Mouse (Mus musculus): Measurements from ENCODE around the gene Tmem274. TPM values are rescaled to one million over a fixed set of nuclear protein-coding genes. Genes with fewer than 3 reads are reported as not detected.
A peak's percentile ranks its signal among the peaks of the same experiment; 100 is the strongest.

Gene Tmem274
- total RNA-seq, 2 experiments from 2014 or later: not detected

DNA sequence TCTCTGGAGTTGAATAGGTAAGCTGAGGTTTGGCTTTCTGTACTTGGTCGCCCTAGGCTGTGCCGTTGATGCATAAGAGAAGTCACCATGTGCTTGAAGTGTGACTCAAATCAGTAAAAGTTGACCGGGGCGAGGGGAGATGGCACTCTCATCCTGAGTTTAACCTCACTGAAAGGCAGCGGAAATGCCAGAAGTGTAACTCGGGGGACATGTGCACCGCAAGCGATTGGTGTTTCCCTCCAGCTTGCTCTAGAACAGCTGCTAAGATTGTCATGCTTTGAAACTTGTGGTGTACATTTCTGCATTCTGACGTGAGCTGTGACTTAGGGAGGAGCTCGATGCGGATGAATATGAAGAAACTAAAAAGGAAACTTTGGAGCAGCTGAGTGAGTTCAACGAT lies 10.6 kb downstream of the Tmem274 start:
- no peak for TF ChIP-seq CTCF (IDR thresholded peaks at IDR 0.05)
- intact Hi-C loops (cut with DNase I): loop anchor here (2.0 to 5.0 kb wide), 2 partner anchors 35 to 55 kb away; partner anchors contain the start of gene Rbp7
- H3K27ac ChIP-seq: no peak overlapping the region
- H3K4me3 ChIP-seq: no peak overlapping the region
- no peak for DNase-seq

- TF ChIP-seq CTCF (IDR thresholded peaks at IDR 0.05): no peak
- Histone ChIP-seq H3K27ac (no peak overlapping the region), H3K4me3 (no peak overlapping the region)
- DNase-seq: no peak
- intact Hi-C loops (cut with DNase I): loop anchor here (5.0 kb wide), 1 partner anchor 37 kb away; the partner anchor contains the start of gene Rbp7
These were observed 12.4 kb downstream of the Tmem274 start for GRCm38 (mm10) chr4:149489415-149490240.

GRCm38 (mm10) chr4:149491151-149491550 lies 14.0 kb downstream of the Tmem274 start:
- no peak for DNase-seq
- H3K27ac ChIP-seq: no peak overlapping the region
- H3K4me3 ChIP-seq: no peak overlapping the region
- TF ChIP-seq CTCF (IDR thresholded peaks at IDR 0.05): peak; percentile 42; the same call in 1 of the 2 replicates
- intact Hi-C loops (cut with DNase I): no loop called here

DNA sequence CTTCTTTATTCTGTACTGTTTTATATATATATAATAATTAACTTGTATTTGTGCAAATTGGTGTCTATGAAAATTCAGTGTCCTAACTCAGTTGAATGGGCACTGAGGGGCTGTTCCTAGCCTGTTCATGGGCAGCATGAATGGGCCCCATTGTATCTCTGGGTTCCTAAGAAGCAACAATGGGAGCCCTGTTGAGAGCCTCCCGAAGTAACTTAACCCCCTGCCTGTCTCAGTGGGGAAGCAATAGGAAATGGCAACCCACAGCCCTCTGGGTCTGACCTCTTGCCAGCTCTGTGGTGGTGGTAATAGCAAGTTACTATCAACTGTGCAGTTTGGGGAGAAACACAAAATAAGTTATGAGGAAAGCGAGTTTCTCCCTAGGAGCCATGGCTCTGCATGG lies 19.4 kb downstream of the Tmem274 start:
- no peak for TF ChIP-seq CTCF (IDR thresholded peaks at IDR 0.05)
- intact Hi-C loops (cut with DNase I): no loop called here
- no peak overlapping the region for H3K27ac ChIP-seq
- no peak overlapping the region for H3K4me3 ChIP-seq
- no peak for DNase-seq

- no peak overlapping the region for H3K27ac ChIP-seq
- intact Hi-C loops (cut with DNase I): no loop called here
These were observed 21.7 kb downstream of the Tmem274 start for GRCm38 (mm10) chr4:149498901-149499300.

GRCm38 (mm10) chr4:149499790-149500189 lies 22.6 kb downstream of the Tmem274 start:
- DNase-seq: no peak
- intact Hi-C loops (cut with DNase I): no loop called here
- Histone ChIP-seq H3K27ac (no peak overlapping the region), H3K4me3 (no peak overlapping the region)
- no peak for TF ChIP-seq CTCF (IDR thresholded peaks at IDR 0.05)

More at GRCm38 (mm10) chr4:149498901-149499300, 21.7 kb downstream of the Tmem274 start:
- no peak for TF ChIP-seq CTCF (IDR thresholded peaks at IDR 0.05)
- DNase-seq: no peak
- no peak overlapping the region for H3K4me3 ChIP-seq

DNA sequence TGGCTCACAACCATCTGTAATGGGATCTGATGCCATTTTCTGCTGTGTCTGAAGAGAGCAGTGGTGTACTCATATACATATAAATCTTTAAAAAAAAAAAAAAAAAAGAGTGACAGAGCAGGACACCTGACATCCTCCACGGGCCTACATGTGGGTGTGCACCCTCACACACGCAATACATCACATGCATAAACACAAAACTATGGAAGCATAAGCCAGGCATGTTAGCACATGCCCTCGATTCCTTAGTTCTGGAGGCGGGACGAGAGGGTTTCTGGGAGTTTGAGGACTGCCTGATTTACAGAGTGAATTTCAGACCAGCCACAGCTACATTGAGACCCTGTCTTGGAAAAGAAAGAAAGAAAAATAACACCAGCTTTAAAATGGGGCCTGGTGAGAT lies 27.2 kb downstream of the Tmem274 start:
- intact Hi-C loops (cut with DNase I): no loop called here
- Histone ChIP-seq H3K27ac (no peak overlapping the region), H3K4me3 (no peak overlapping the region)
- DNase-seq: no peak
- no peak for TF ChIP-seq CTCF (IDR thresholded peaks at IDR 0.05)

DNA sequence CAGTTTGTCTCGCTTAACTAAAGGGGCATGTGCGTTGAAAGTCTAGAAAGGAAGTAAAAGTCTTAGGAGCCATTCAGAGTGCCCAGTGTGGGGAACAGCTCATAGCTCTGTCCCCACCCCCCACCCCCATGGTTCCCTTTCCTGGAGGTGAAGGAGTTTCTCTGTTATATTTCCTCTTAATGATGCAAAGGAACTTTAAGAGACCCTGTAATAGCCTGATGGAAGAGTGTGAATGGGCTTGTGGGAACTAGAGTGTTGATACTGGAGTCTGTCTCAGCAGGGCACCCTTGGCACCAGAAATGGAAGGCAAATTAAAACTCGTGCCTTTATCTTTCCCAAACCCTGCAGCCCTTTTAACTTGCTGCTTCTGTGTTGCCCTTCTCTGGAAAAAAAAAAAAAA lies 27.7 kb downstream of the Tmem274 start:
- intact Hi-C loops (cut with DNase I): loop anchor here (5.0 kb wide), 1 partner anchor 37 kb away; no protein-coding TSS in a partner anchor
- no peak overlapping the region for H3K27ac ChIP-seq
- no peak overlapping the region for H3K4me3 ChIP-seq
- no peak for TF ChIP-seq CTCF (IDR thresholded peaks at IDR 0.05)
- DNase-seq: no peak

DNA sequence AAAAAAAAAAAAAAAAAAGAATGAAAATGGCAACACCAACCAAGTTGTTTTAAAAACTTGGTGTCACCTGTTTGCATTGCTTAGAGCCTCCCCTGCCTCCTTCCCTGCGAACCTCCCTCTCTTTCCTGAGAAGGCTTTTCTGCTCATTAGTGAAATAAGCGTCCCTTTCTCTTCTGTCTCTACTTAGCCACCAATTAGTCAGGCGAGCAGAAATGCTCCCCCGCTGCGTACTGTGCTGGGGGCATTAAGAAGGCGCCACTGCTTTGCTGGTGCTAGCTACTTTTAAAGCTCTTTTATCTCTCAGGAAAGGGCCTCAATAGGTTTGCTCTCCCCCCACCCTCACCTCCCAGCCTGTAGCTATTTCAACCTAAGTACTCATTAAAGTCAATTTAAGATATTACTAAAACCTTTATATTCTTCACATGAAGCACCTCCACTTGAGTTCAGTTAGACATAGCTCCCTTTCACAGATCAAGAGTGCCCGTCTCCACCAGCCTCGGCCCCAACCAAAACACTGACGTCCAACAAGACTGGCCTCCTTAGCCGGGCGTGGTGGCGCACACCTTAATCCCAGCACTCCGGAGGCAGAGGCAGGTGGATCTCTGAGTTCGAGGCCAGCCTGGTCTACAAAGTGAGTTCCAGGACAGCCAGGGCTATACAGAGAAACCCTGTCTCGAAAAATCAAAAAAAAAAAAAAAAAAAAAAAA lies 28.2 kb downstream of the Tmem274 start:
- no peak for DNase-seq
- no peak overlapping the region for H3K27ac ChIP-seq
- intact Hi-C loops (cut with DNase I): loop anchor here (5.0 kb wide), 1 partner anchor 37 kb away; no protein-coding TSS in a partner anchor

GRCm38 (mm10) chr4:149506904-149507303 lies 29.7 kb downstream of the Tmem274 start:
- TF ChIP-seq CTCF (IDR thresholded peaks at IDR 0.05): no peak
- DNase-seq: no peak
- Histone ChIP-seq H3K4me3 (no peak overlapping the region), H3K27ac (no peak overlapping the region)
- intact Hi-C loops (cut with DNase I): loop anchor here (5.0 kb wide), 1 partner anchor 35 kb away; no protein-coding TSS in a partner anchor

More for the DNA sequence above, 28.2 kb downstream of the Tmem274 start:
- no peak overlapping the region for H3K4me3 ChIP-seq
- TF ChIP-seq CTCF (IDR thresholded peaks at IDR 0.05): no peak

- no peak for TF ChIP-seq CTCF (IDR thresholded peaks at IDR 0.05)
- intact Hi-C loops (cut with DNase I): no loop called here
- H3K27ac ChIP-seq: no peak overlapping the region
- no peak for DNase-seq
- H3K4me3 ChIP-seq: no peak overlapping the region
These were observed 34.1 kb downstream of the Tmem274 start for GRCm38 (mm10) chr4:149511221-149511646.

- Histone ChIP-seq H3K27ac (no peak overlapping the region), H3K4me3 (no peak overlapping the region)
- no peak for TF ChIP-seq CTCF (IDR thresholded peaks at IDR 0.05)
- DNase-seq: no peak
- intact Hi-C loops (cut with DNase I): no loop called here
These were observed 34.9 kb downstream of the Tmem274 start for GRCm38 (mm10) chr4:149512072-149512471.

DNA sequence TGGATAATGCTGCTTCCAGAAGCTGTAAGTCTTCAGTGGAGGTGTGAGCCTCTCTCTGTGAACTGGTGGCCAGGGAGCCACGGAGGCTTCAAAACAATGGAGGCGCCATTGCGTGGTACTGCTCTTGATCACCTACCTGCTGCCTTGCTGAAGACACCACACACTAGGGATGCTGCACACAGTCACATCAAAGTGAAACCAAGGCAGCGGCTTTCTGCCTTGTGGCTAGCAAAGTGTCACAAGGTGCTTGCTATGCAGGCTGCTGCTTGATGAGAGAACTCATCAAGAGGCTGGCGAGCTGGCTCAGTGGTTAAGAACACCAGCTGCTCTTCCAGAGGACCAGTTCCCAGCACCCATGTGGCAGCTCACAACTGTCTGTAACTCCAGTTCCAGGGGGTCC lies 38.5 kb downstream of the Tmem274 start:
- H3K27ac ChIP-seq: no peak overlapping the region
- no peak overlapping the region for H3K4me3 ChIP-seq
- no peak for TF ChIP-seq CTCF (IDR thresholded peaks at IDR 0.05)
- intact Hi-C loops (cut with DNase I): loop anchor here (5.0 kb wide), 1 partner anchor 222 kb away; the partner anchor contains the start of gene Tmem201
- no peak for DNase-seq

Measured in gastrocnemius, adult 2 months (tissue).